Comparison of ENCODE assay signal across 11 mouse cellular contexts in the genomic region with DNA sequence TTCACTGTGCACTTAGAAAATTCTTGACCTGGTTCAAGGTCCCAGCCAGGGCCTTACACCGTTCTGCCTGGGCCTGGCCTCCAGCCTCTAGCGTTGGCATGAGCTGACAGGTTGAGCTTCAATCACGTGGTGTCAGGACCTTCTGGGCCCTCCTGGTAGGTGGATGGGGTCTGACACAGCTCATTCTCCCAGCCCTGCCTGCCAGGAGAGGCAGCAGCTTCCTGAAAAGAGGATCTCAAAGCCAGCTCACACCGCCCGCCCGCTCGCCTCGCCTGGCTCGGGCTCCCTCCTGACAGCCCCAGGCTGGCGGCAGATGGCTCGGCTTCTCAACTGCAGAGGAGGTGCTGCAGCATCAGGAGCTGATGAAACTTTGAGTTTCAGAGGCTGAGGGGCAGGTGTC.
DNase-seq lines count a peak whose midpoint lies in the region; ATAC-seq and TF ChIP-seq lines count a peak whose summit lies in the region.
"Had no signal": no experiment of that assay in that cellular context is flagged by ENCODE, and none has a peak within 500 bp of the region (broad histone marks: within the 10 kb centered on the region; RNA-seq: fewer than 3 reads in every experiment).

No protein-coding gene starts in this region.

- H3K36me3 ChIP-seq in heart, embryonic 12.5 days = no peaks in the 10 kb centered on the region
- H3K36me3 ChIP-seq in heart, embryonic 10.5 days = no peaks in the 10 kb centered on the region
- H3K36me3 ChIP-seq in hindbrain, postnatal 0 days (ENCODE audit: insufficient read depth, low read length) = no peaks in the 10 kb centered on the region
- H3K36me3 ChIP-seq in midbrain, embryonic 14.5 days (ENCODE audit: control insufficient read depth, insufficient read depth, low read length) = no peaks in the 10 kb centered on the region
- H3K36me3 ChIP-seq: embryonic facial prominence, embryonic 13.5 days; stomach, embryonic 15.5 days had no signal

- no peaks in the 10 kb centered on the region for H3K4me1 ChIP-seq in heart, embryonic 12.5 days (replicated peaks)
- H3K4me1 ChIP-seq in heart, embryonic 10.5 days = peaks cover 3% of the 10 kb centered on the region; the same call in 1 of the 2 replicates
- H3K4me1 ChIP-seq in hindbrain, postnatal 0 days (ENCODE audit: insufficient read depth, low read length) = 0 out of 2 replicates have a peak, but pooled peaks cover 7% of the 10 kb centered on the region
- H3K4me1 ChIP-seq in midbrain, embryonic 14.5 days (ENCODE audit: control insufficient read depth, insufficient read depth, low read length) = peaks cover 8% of the 10 kb centered on the region; the same call in 1 of the 2 replicates
- H3K4me1 ChIP-seq: stomach, embryonic 15.5 days had no signal

- no peak overlapping the region for H3K4me3 ChIP-seq in heart, embryonic 12.5 days
- no peak overlapping the region for H3K4me3 ChIP-seq in heart, embryonic 10.5 days
- no peak overlapping the region for H3K4me3 ChIP-seq in hindbrain, postnatal 0 days (ENCODE audit: low read length)
- H3K4me3 ChIP-seq in midbrain, embryonic 14.5 days (replicated peaks; ENCODE audit: low read depth, low read length) = no peak overlapping the region
- H3K4me3 ChIP-seq: embryonic facial prominence, embryonic 13.5 days; stomach, embryonic 15.5 days had no signal

- WGBS in heart, embryonic 12.5 days = 14% methylated on average over 11 of the region's 11 CpGs
- WGBS in heart, embryonic 10.5 days = 13% methylated on average over 11 of the region's 11 CpGs
- 10% methylated on average over 11 of the region's 11 CpGs for WGBS in hindbrain, postnatal 0 days
- WGBS in midbrain, embryonic 14.5 days = 13% methylated on average over 11 of the region's 11 CpGs

- intact Hi-C loops in heart, postnatal 25 days (cut with DNase I) = no loop called here

- ATAC-seq in heart, embryonic 12.5 days (ENCODE audit: insufficient number of reproducible peaks, low FRiP score) = 0 out of 2 replicates have a peak, but pooled peaks have one; percentile 22
- ATAC-seq in hindbrain, postnatal 0 days = peak; percentile 82
- ATAC-seq in midbrain, embryonic 14.5 days (ENCODE audit: low FRiP score, low TSS enrichment) = no peak

- H3K9ac ChIP-seq in heart, embryonic 12.5 days = no peak overlapping the region
- no peak overlapping the region for H3K9ac ChIP-seq in hindbrain, postnatal 0 days (replicated peaks; ENCODE audit: low read length)
- no peak overlapping the region for H3K9ac ChIP-seq in midbrain, embryonic 14.5 days (replicated peaks; ENCODE audit: low read length)
- H3K9ac ChIP-seq: embryonic facial prominence, embryonic 13.5 days; liver, embryonic 14.5 days; stomach, embryonic 15.5 days had no signal

- no peaks in the 10 kb centered on the region; the same call in 1 of the 2 replicates for H3K9me3 ChIP-seq in heart, embryonic 12.5 days (replicated peaks)
- no peaks in the 10 kb centered on the region for H3K9me3 ChIP-seq in heart, embryonic 10.5 days
- H3K9me3 ChIP-seq in hindbrain, postnatal 0 days (ENCODE audit: low read length) = no peaks in the 10 kb centered on the region
- no peaks in the 10 kb centered on the region for H3K9me3 ChIP-seq in midbrain, embryonic 14.5 days (ENCODE audit: control insufficient read depth, low read length)
- H3K9me3 ChIP-seq: embryonic facial prominence, embryonic 13.5 days; stomach, embryonic 15.5 days had no signal

- no peak for TF ChIP-seq CTCF in hindbrain, postnatal 0 days (IDR thresholded peaks at IDR 0.05; ENCODE audit: low read depth)

- peaks cover 59% of the 10 kb centered on the region for H3K27me3 ChIP-seq in heart, embryonic 12.5 days (replicated peaks)
- H3K27me3 ChIP-seq in heart, embryonic 10.5 days (ENCODE audit: insufficient read depth, poor library complexity, severe bottlenecking) = peaks cover 48% of the 10 kb centered on the region
- no peaks in the 10 kb centered on the region for H3K27me3 ChIP-seq in hindbrain, postnatal 0 days (ENCODE audit: insufficient read depth, low read length)
- peaks cover 6% of the 10 kb centered on the region; the same call in 1 of the 2 replicates for H3K27me3 ChIP-seq in midbrain, embryonic 14.5 days (ENCODE audit: control insufficient read depth, insufficient read depth, low read length)
- H3K27me3 ChIP-seq: stomach, embryonic 15.5 days had no signal

- no peak for DNase-seq in heart, embryonic 10.5 days (ENCODE audit: low spot score)
- DNase-seq in embryo, embryonic 9.5 days (ENCODE audit: extremely low spot score) = peak; percentile 31
- peak; percentile 66 for DNase-seq in hindbrain, postnatal 0 days (ENCODE audit: low spot score)
- DNase-seq in midbrain, embryonic 14.5 days = peak; percentile 66
- no peak for DNase-seq in lung, postnatal 25 days (ENCODE audit: low spot score)
- DNase-seq in spleen, adult 18-20 months = no peak
- no peak for DNase-seq in heart, postnatal 25 days (ENCODE audit: low spot score)

- H3K27ac ChIP-seq in heart, embryonic 12.5 days (ENCODE audit: poor library complexity, severe bottlenecking) = no peak overlapping the region
- no peak overlapping the region for H3K27ac ChIP-seq in heart, embryonic 10.5 days
- H3K27ac ChIP-seq in hindbrain, postnatal 0 days = peak overlapping the region; percentile 22; the same call in 1 of the 2 replicates
- H3K27ac ChIP-seq in midbrain, embryonic 14.5 days (replicated peaks; ENCODE audit: low read depth, low read length) = no peak overlapping the region
- H3K27ac ChIP-seq: embryonic facial prominence, embryonic 13.5 days; liver, embryonic 14.5 days; stomach, embryonic 15.5 days had no signal

- no peak overlapping the region for H3K4me2 ChIP-seq in heart, embryonic 12.5 days
- no peak overlapping the region for H3K4me2 ChIP-seq in hindbrain, postnatal 0 days (ENCODE audit: low read depth, low read length)
- no peak overlapping the region for H3K4me2 ChIP-seq in midbrain, embryonic 14.5 days (ENCODE audit: low read length)
- H3K4me2 ChIP-seq: embryonic facial prominence, embryonic 13.5 days; stomach, embryonic 15.5 days had no signal

Comparison
In these comparisons a context has a peak if more than half of its experiments do, and no peak if none do; other contexts are left out.
1. DNase-seq: peak in embryo, embryonic 9.5 days (single experiment), hindbrain, postnatal 0 days (single experiment) and midbrain, embryonic 14.5 days (single experiment); none in heart, embryonic 10.5 days (single experiment), lung, postnatal 25 days (single experiment), spleen, adult 18-20 months (0 of 2) and heart, postnatal 25 days (single experiment).